Mouse (Mus musculus) inflammation-experienced regulatory T-cells (primary cell): ENCODE measurements around the gene Mterf2. TPM values are rescaled to one million over a fixed set of nuclear protein-coding genes. Genes with fewer than 3 reads are reported as not detected.

Experiments used
- polyA plus RNA-seq, 2 experiments: library from polyadenylated mRNA; unstranded; fragments of 100-300 nt; shearing (Covaris generic); gene quantifications; one replicate each; pipeline ENCODE4 v1.2.1; 2017

Mterf2 gene
- 10 to 100 TPM; 15.5 to 20.4 TPM for polyA plus RNA-seq

DNA sequence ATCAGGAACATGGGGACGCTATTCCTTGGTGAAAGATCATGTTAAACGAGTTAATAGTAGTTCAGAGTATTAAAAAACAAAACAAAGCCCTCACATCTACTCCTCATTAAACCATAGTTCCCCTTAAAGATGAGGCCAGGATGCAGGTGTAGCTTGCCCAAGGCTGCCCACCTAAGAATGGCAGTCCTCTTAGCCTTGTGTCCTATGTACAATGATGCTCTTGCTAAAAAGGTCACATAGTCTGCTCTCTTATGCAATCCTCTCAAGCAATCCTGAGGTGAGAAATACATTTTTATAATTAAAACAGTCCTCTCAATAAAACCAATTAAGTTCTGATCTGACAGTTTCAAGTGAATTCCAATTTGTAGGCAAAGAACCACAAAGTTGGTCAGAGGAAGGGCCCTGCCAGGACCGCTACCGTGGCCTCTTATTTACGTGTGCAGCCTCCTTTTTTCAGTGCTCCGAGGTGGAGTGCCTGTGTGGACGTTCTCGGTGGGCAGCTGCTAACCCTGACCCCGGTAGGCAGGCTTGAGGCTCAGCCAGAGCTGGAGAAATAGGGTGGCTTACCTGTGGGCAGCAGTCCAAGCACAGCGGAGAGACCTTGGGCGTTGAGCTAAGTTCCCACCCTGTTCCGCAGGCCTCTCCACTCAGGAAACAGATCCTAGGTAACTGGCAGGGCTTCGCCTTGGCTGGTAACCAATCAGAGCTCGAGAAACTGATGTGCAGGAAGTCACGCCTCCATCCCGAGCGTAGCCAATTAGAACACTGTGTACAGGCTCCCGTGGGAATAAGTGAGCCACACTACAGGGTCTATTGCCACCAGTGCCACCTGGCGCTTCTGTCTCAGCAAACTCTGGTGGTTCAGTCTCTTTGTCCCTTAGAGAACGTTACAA lies at the start of gene Mterf2:
Gene Mterf2, minus strand, starts transcription at position 633 of the 893 bp plus-strand sequence.

DNA sequence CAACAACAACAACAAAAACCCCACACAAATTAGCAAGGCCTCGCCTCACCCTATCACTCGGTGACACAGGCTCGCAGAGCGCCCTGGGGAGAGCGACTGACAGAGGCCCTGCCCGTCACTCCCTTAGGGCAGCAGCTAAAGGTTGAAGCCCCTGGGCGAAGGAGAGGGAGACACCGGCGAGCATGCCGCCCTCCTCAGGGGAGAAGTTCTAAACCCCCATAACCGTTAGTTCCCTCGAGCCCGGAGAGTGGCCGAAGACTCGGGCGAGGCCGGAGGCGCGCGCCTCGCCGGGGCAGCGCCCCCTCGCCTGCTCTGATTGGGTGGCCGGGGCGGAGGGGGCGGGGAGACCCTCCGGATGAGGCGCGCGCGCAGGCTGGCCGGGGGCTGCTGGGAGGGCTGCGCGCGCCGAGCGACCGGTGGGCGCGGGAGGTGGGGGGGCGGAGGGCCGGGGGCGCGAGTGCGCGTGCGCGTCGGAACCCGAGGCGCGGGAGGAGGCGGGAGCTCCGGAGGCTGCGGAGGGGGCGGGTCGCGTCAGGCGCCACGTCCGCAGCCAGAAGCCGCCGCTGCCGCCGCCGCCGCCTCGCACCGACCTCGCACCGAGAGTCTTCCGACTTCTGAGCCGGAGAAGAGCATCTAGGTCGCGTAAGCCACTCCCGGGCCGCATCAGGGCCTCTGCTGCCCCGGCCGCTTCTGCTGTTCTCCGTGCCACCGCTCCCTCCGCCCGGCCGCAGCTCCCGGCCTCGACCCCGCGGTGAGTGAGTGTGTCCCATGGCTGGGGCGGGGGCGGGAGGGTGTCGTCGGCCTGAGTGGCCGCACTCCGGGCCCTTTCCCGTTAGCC lies 25.4 kb downstream of the Mterf2 start, which contains the start of the genes Fhl4 and Tmem263:
Gene Fhl4, minus strand, starts transcription at position 249 of the 838 bp plus-strand sequence.
Gene Tmem263, plus strand, starts transcription at position 381 of the 838 bp plus-strand sequence.

Other genes with a start within 250 kb of the Mterf2 start
- gene Ric8b, start 210.4 kb downstream of the Mterf2 start, polyA plus RNA-seq = 10 to 100 TPM; 10.7 to 17.0 TPM
- 1 to 10 TPM in 1 of 2 experiments, not detected in 1; 1.2 TPM for gene Fhl4, start 25.5 kb downstream of the Mterf2 start, polyA plus RNA-seq
- gene Tmem263, start 25.4 kb downstream of the Mterf2 start, polyA plus RNA-seq = 10 to 100 TPM in 1 of 2 experiments, 1 to 10 TPM in 1; 8.4 to 13.7 TPM
- gene Cry1, start 57.0 kb upstream of the Mterf2 start, polyA plus RNA-seq = 10 to 100 TPM; 42.1 to 56.7 TPM